Mouse (Mus musculus) stomach, postnatal 0 days (tissue): Measurements from ENCODE around the gene Ipo5. TPM values are rescaled to one million over a fixed set of nuclear protein-coding genes. Genes with fewer than 3 reads are reported as not detected.

Experiments
- ATAC-seq: fragments of 200-750 bp; cut with Nextera tagmentation; 2 replicates; pipeline ENCODE4 v1.8.0; 2017; ENCODE audit not compliant: low FRiP score, low TSS enrichment
- DNase-seq: peaks from one replicate; pipeline ENCODE4 v3.0.0-alpha.2; 2016; ENCODE audit warnings: low spot score
- H3K27ac ChIP-seq: fragments of 300-500 bp; sonication (generic); replicated peaks from 2 replicates; pipeline ENCODE4 v1.5.1; 2014; ENCODE audit warnings: mild to moderate bottlenecking, control low read depth
- H3K27me3 ChIP-seq: fragments of 300-500 bp; sonication (generic); 2 replicates; pipeline ENCODE4 v1.6.1; 2014; ENCODE audit warnings: low read length; ENCODE audit not compliant: control insufficient read depth, insufficient read depth
- H3K36me3 ChIP-seq: fragments of 300-500 bp; sonication (generic); 2 replicates; pipeline ENCODE4 v1.6.1; 2014; ENCODE audit warnings: low read length, mixed read lengths; ENCODE audit not compliant: control insufficient read depth, insufficient read depth
- H3K4me1 ChIP-seq: fragments of 300-500 bp; sonication (generic); replicated peaks from 2 replicates; pipeline ENCODE4 v1.6.1; 2014; ENCODE audit warnings: antibody characterized with exemption; ENCODE audit not compliant: control insufficient read depth, insufficient read depth
- H3K4me2 ChIP-seq: fragments of 300-500 bp; sonication (generic); replicated peaks from 2 replicates; pipeline ENCODE4 v1.6.1; 2014; ENCODE audit warnings: low read depth, mild to moderate bottlenecking, control low read depth, moderate library complexity
- H3K4me3 ChIP-seq: fragments of 300-500 bp; sonication (generic); 2 replicates; pipeline ENCODE4 v1.5.1; 2014; ENCODE audit warnings: low read depth, low read length, control low read depth
- H3K9ac ChIP-seq: fragments of 300-500 bp; sonication (generic); 2 replicates; pipeline ENCODE4 v1.6.1; 2014; ENCODE audit warnings: mild to moderate bottlenecking, low read length, control low read depth, mixed read lengths
- H3K9me3 ChIP-seq: fragments of 300-500 bp; sonication (generic); 2 replicates; pipeline ENCODE4 v1.6.1; 2016; ENCODE audit warnings: low read length; ENCODE audit not compliant: control insufficient read depth
- CTCF ChIP-seq: IDR thresholded peaks from 2 replicates; pipeline ENCODE4 v1.5.1; 2016; ENCODE audit warnings: antibody characterized with exemption, low read depth, mild to moderate bottlenecking, moderate library complexity
- EP300 ChIP-seq: optimal IDR thresholded peaks from 2 replicates; pipeline ENCODE3; 2016; ENCODE audit warnings: antibody characterized with exemption
- WGBS: fragments of 180-500 bp; shearing (Covaris S2); extraction: QIAGEN DNeasy Blood & Tissue Kit; methylation state at CpG from one replicate; pipeline ENCODE4 v1.1.7; 2014; 5-methylcytosine and 5-hydroxymethylcytosine counted together
- polyA plus RNA-seq: library from polyadenylated mRNA; unstranded; fragments of >200 nt; fragmentation: Nextera tagmentation; extraction: Ambion mirVana; gene quantifications from 2 replicates; pipeline ENCODE4 v1.2.1, GENCODE M21; 2015

Ipo5 gene
- polyA plus RNA-seq, 1 experiment from 2014 or later, result 31.5 TPM

DNA sequence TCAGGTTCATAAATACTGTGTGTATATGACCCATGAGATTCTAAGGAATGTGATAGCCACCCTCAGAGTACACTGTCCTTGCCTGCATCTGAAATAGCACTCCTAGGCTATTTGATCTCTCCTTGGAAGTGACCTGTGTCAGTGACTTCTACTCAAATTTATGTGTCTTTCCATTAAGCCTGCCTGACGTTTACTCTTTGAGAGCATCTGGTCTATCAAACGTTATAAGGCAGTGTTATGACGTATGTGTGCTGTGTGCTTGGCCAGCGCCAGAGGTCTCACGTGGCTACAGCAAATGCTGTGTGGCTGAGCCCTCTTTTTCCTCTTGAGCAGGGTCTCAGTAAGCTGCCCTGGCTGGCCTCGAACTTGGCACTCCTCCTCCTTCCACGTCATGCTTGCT lies 34.1 kb downstream of the Ipo5 start:
- no peaks in the 10 kb centered on the region for H3K9me3 ChIP-seq
- no peaks in the 10 kb centered on the region for H3K27me3 ChIP-seq
- no peak for TF ChIP-seq EP300
- no peak for TF ChIP-seq CTCF
- peaks cover 17% of the 10 kb centered on the region for H3K36me3 ChIP-seq
- H3K4me2 ChIP-seq, result no peak overlapping the region
- H3K4me1 ChIP-seq, result no peaks in the 10 kb centered on the region
- DNase-seq, result no peak
- no peak overlapping the region for H3K4me3 ChIP-seq
- ATAC-seq, result no peak
- no peak overlapping the region for H3K27ac ChIP-seq
- WGBS, result 44% methylated on average over 7 of the region's 7 CpGs
- H3K9ac ChIP-seq, result no peak overlapping the region

DNA sequence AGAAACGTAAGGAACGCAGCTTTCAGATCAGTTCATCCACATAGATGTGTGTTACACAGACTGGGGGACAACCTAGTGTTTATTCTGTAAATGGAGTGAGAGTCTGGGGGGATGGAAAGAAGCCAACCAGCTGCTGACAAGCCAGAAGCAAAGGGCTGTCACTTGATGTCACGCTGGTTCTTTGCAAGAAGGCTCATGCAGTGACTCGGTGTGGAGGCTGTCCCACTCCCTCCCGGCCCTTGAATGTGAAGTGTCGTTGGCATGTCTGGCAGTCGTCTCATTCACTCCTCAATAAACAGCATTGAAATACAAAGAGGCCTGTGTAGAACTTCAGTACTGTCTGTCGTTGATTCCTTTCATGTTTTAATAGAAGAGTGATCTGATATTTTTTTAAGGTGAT lies 36.1 kb downstream of the Ipo5 start:
- Histone ChIP-seq H3K4me3 (no peak overlapping the region), H3K9ac (no peak overlapping the region), H3K36me3 (peaks cover 15% of the 10 kb centered on the region; the same call in 1 of the 2 replicates), H3K27me3 (no peaks in the 10 kb centered on the region), H3K4me2 (no peak overlapping the region), H3K9me3 (no peaks in the 10 kb centered on the region), H3K4me1 (no peaks in the 10 kb centered on the region), H3K27ac (no peak overlapping the region)
- TF ChIP-seq EP300 (no peak), CTCF (no peak)
- ATAC-seq (no peak), DNase-seq (no peak)
- 64% methylated on average over 8 of the region's 8 CpGs for WGBS

DNA sequence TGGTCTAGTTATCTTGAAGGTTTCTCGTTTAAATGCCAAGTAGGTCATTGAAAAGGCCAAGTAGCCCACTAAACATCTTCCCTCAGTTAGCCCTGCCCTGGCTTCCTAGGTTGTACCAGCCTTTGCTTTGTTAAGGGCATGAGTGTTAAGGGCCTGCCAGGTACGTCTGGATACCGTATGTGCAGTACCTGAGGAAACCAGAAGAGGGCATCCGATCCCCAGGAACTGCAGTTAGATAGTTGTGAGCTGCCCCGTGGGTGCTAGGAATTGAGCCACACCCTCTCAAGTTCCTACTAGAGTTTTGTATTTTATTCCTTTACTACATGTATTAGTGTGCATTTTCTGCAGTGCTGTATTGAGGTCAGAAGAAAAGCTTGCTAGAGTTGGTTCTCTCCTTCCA lies 38.0 kb downstream of the Ipo5 start:
- no peaks in the 10 kb centered on the region for H3K4me1 ChIP-seq
- H3K27ac ChIP-seq, result no peak overlapping the region
- H3K36me3 ChIP-seq, result peaks cover 11% of the 10 kb centered on the region; the same call in 1 of the 2 replicates
- no peaks in the 10 kb centered on the region for H3K9me3 ChIP-seq
- TF ChIP-seq CTCF, result peak; percentile 50
- no peak for TF ChIP-seq EP300
- no peak for ATAC-seq
- no peak overlapping the region for H3K9ac ChIP-seq
- DNase-seq, result no peak
- WGBS, result 95% methylated on average over 5 of the region's 5 CpGs
- H3K4me2 ChIP-seq, result no peak overlapping the region
- H3K4me3 ChIP-seq, result no peak overlapping the region
- H3K27me3 ChIP-seq, result no peaks in the 10 kb centered on the region

DNA sequence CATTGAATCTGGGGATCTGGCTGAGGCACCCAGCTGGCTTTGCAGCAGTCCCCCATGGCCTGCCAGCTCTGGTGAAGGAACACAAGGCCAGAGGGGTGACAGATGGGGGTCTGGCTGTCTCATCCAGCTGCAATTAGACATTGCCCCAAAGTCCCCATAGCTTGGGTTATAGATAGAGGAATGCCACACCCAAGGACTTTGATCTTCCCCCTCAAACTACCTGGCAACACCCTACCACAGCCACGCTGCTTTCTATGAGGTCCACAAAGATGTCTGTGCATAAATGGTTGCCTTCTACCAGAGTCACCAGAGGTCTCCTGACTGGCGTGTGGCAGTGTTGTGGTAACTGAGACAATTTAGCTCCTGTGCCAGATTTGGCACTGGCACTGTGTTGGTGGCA lies 39.0 kb downstream of the Ipo5 start:
- TF ChIP-seq CTCF (no peak), EP300 (no peak)
- Histone ChIP-seq H3K4me3 (no peak overlapping the region), H3K4me2 (no peak overlapping the region), H3K9me3 (no peaks in the 10 kb centered on the region), H3K36me3 (peaks cover 9% of the 10 kb centered on the region; the same call in 1 of the 2 replicates), H3K27ac (no peak overlapping the region), H3K4me1 (no peaks in the 10 kb centered on the region), H3K27me3 (no peaks in the 10 kb centered on the region), H3K9ac (no peak overlapping the region)
- DNase-seq (no peak), ATAC-seq (no peak)
- 79% methylated on average over 2 of the region's 2 CpGs for WGBS

DNA sequence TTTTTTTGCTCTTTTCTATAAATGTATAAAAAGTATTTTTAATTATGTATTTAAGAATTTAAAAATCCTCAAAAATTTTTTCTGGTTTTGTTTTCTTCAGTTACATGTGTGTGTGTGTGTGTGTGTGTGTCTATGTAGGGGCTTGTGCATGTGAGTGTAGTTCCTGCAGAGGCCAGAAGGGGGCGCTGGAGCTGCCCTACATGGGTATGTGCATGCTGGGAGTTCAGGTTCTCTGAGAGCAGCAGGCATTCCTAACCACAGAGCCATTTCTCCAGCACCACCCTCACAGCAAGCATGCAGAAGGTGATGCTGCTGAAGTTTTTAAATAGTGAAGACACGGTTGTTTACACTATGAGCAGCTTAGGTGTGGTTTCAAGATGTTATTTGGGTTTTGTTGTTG lies 41.4 kb downstream of the Ipo5 start:
- no peak for ATAC-seq
- Histone ChIP-seq H3K27me3 (no peaks in the 10 kb centered on the region), H3K27ac (no peak overlapping the region), H3K36me3 (peaks cover 7% of the 10 kb centered on the region; the same call in 1 of the 2 replicates), H3K9me3 (no peaks in the 10 kb centered on the region), H3K4me1 (no peaks in the 10 kb centered on the region), H3K4me2 (no peak overlapping the region), H3K4me3 (no peak overlapping the region), H3K9ac (no peak overlapping the region)
- TF ChIP-seq EP300, result no peak
- peak; percentile 46 for TF ChIP-seq CTCF
- 55% methylated on average over 2 of the region's 2 CpGs for WGBS
- no peak for DNase-seq

DNA sequence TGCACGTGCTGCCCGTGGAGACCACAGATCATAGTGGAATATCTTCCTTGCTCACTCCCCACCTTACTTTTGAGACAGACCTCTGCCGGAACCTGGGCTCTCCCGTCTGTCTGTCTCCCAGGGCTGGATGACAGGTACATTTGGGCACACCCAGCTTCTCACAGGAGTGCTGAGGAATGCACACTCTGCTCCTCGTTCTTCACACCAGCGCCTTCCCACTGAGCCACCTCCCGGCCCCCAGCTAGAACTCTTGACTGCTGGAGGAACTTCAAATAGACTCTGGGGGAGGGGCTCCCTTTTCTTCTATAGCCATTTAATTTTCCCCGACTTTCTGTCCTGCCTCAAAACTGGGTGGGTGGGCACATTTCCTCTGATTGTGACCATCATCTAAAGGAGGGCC lies 49.5 kb downstream of the Ipo5 start:
- WGBS, result 55% methylated on average over 8 of the region's 8 CpGs
- no peak for DNase-seq
- Histone ChIP-seq H3K27ac (no peak overlapping the region), H3K9me3 (no peaks in the 10 kb centered on the region), H3K4me3 (no peak overlapping the region), H3K9ac (no peak overlapping the region), H3K27me3 (no peaks in the 10 kb centered on the region), H3K36me3 (no peaks in the 10 kb centered on the region), H3K4me1 (no peaks in the 10 kb centered on the region), H3K4me2 (no peak overlapping the region)
- no peak for ATAC-seq
- no peak for TF ChIP-seq CTCF
